Mouse (Mus musculus) embryonic facial prominence, embryonic 10.5 days (tissue): ENCODE results near the gene Gm49361. TPM values are rescaled to one million over a fixed set of nuclear protein-coding genes. Genes with fewer than 3 reads are reported as not detected.
"Not testable (repeated sequence)": the region's sequence is repeated elsewhere in the genome, so short reads cannot be mapped to it uniquely, and the experiment has no call there.

Experiments
- DNase-seq: peaks from one replicate; pipeline ENCODE4 v3.0.0-alpha.2; 2017; ENCODE audit warnings: low spot score
- H3K27ac ChIP-seq: fragments of 300-500 bp; sonication (generic); replicated peaks from 2 replicates; pipeline ENCODE4 v1.5.1; 2016; ENCODE audit warnings: mild to moderate bottlenecking
- H3K27me3 ChIP-seq: fragments of 300-500 bp; sonication (generic); replicated peaks from 2 replicates; pipeline ENCODE4 v1.6.1; 2016; ENCODE audit warnings: low read depth, mild to moderate bottlenecking; ENCODE audit not compliant: poor library complexity, severe bottlenecking
- H3K36me3 ChIP-seq: fragments of 300-500 bp; sonication (generic); replicated peaks from 2 replicates; pipeline ENCODE4 v1.6.1; 2016; ENCODE audit warnings: mild to moderate bottlenecking, moderate library complexity
- H3K4me1 ChIP-seq: fragments of 300-500 bp; sonication (generic); 2 replicates; pipeline ENCODE4 v1.6.1; 2016
- H3K4me3 ChIP-seq: fragments of 300-500 bp; sonication (generic); 2 replicates; pipeline ENCODE4 v1.5.1; 2016; ENCODE audit warnings: mild to moderate bottlenecking, moderate library complexity
- H3K9me3 ChIP-seq: fragments of 300-500 bp; sonication (generic); 2 replicates; pipeline ENCODE4 v1.6.1; 2016; ENCODE audit warnings: mild to moderate bottlenecking
- WGBS: fragments of 180-500 bp; shearing (Covaris S2); methylation state at CpG from one replicate; pipeline ENCODE4 v1.1.7; 2016; 5-methylcytosine and 5-hydroxymethylcytosine counted together
- polyA plus RNA-seq: library from polyadenylated mRNA; unstranded; fragments of >200 nt; fragmentation: Nextera tagmentation; extraction: Ambion mirVana; gene quantifications from 2 replicates; pipeline ENCODE4 v1.2.1, GENCODE M21; 2016

The Gm49361 gene
- polyA plus RNA-seq, 1 experiment from 2014 or later, result not detected

DNA sequence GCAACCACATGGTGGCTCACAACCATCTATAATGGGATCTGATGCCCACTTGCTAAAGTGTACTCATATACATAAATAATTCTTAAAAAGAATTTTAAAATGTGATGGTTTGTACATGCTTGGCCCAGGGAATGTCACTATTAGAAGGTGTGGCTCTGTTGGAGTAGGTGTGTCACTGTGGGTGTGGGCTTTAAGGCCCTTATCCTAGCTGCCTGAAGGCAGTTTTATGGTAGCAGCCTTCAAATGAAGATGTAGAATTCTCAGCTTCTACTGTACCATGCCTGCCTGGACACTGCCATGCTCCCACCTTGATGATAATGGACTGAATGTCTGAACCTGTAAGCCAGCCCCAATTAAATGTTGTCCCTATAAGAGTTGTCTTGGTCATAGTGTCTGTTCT lies 5.1 kb upstream of the Gm49361 start:
- H3K36me3 ChIP-seq, DNase-seq, H3K27ac ChIP-seq, H3K4me3 ChIP-seq, H3K9me3 ChIP-seq: not testable (repeated sequence)
- Histone ChIP-seq H3K27me3 (peaks cover 10% of the 10 kb centered on the region; the same call in 1 of the 2 replicates), H3K4me1 (peaks cover 20% of the 10 kb centered on the region)

DNA sequence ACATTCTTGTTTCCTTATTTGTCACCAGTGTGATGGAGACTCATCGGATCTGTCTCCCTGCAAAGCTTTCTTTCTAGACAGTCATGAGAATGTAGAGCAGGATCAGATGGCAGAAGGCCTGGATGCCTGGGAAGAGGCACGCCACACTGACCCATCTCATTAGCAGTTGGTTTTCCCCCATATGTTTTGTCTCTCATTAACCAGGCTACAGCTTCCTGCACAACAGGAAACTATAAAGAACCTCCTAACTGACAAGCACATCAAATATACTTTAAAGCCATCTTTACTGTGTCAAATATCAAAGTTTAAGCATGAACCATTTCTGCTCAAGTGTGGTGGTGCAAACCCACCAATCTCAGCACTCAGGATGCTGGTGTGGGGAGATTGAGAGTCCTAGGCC lies 3.6 kb upstream of the Gm49361 start:
- H3K27me3 ChIP-seq, result peaks cover 10% of the 10 kb centered on the region; the same call in 1 of the 2 replicates
- H3K27ac ChIP-seq, result no peak overlapping the region
- H3K36me3 ChIP-seq, result no peaks in the 10 kb centered on the region
- WGBS, result 69% methylated on average over 2 of the region's 2 CpGs
- H3K9me3 ChIP-seq, result no peaks in the 10 kb centered on the region
- no peak overlapping the region for H3K4me3 ChIP-seq
- peaks cover 24% of the 10 kb centered on the region for H3K4me1 ChIP-seq
- DNase-seq, result no peak

GRCm38 (mm10) chr14:57745291-57745969 lies 473 bp downstream of the Gm49361 start:
- WGBS, result under 1% methylated on average over 100 of the region's 103 CpGs
- H3K36me3 ChIP-seq, result no peaks in the 10 kb centered on the region
- H3K9me3 ChIP-seq, result no peaks in the 10 kb centered on the region
- H3K27me3 ChIP-seq, result peaks cover 10% of the 10 kb centered on the region; the same call in 1 of the 2 replicates
- peak; percentile 67 for DNase-seq
- H3K4me1 ChIP-seq, result peaks cover 44% of the 10 kb centered on the region
- H3K4me3 ChIP-seq, result peak overlapping the region; percentile 98
- H3K27ac ChIP-seq, result peak overlapping the region; percentile 98

GRCm38 (mm10) chr14:57744547-57744946 lies 1.4 kb downstream of the Gm49361 start:
- no peak overlapping the region for H3K27ac ChIP-seq
- no peaks in the 10 kb centered on the region for H3K9me3 ChIP-seq
- WGBS, result 1% methylated on average over 8 of the region's 8 CpGs
- no peak for DNase-seq
- peak overlapping the region; percentile 98 for H3K4me3 ChIP-seq
- peaks cover 10% of the 10 kb centered on the region; the same call in 1 of the 2 replicates for H3K27me3 ChIP-seq
- peaks cover 44% of the 10 kb centered on the region for H3K4me1 ChIP-seq
- no peaks in the 10 kb centered on the region for H3K36me3 ChIP-seq

DNA sequence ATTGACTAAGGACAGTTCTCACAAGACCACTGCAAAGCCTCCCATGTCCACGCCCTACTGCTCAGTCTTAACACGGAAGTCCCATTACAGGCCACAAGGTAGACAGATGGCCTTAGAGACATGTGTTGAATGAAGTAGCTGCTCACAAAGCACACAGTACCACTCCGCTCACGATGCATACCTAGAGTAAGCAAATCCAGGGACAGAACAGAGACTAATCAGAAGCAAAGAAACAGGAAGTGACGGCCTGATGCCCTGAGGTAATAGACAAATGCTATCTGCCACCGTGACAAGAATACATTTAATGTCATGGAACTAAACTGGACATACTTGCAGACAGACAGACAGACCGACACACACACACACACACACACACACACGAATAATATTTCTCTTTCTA lies 5.3 kb downstream of the Gm49361 start:
- Histone ChIP-seq H3K4me1 (peaks cover 47% of the 10 kb centered on the region), H3K27ac (no peak overlapping the region), H3K4me3 (no peak overlapping the region), H3K36me3 (peaks cover 16% of the 10 kb centered on the region), H3K9me3 (no peaks in the 10 kb centered on the region), H3K27me3 (no peaks in the 10 kb centered on the region)
- 64% methylated on average over 8 of the region's 8 CpGs for WGBS
- DNase-seq, result no peak

- Histone ChIP-seq H3K27ac (no peak overlapping the region), H3K9me3 (no peaks in the 10 kb centered on the region), H3K4me1 (peaks cover 44% of the 10 kb centered on the region), H3K27me3 (no peaks in the 10 kb centered on the region), H3K36me3 (peaks cover 31% of the 10 kb centered on the region), H3K4me3 (no peak overlapping the region)
- DNase-seq, result no peak
Measured at GRCm38 (mm10) chr14:57737089-57737488, 8.8 kb downstream of the Gm49361 start.

DNA sequence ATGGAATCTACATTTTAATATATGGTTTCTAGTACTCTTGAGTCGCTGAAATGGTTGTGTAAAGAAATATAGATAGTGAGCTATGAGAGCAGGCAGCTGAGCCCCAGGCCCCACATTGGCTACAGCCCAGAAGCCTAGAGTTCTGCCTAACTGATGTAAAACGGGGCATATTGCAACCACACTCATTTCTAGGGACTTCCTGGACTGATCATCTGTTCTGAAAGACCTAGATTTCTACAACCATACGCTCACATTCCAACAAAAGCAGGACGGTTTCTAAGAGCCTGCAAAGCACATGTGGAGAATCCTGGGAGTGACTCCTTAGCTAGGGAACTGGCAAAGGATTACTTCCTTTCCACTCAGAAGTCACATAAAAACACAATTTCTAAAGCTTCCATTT lies 9.8 kb downstream of the Gm49361 start:
- no peak for DNase-seq
- WGBS, result 79% methylated on average over 4 of the region's 4 CpGs
- peaks cover 40% of the 10 kb centered on the region for H3K36me3 ChIP-seq
- no peaks in the 10 kb centered on the region for H3K9me3 ChIP-seq
- H3K4me1 ChIP-seq, result peaks cover 44% of the 10 kb centered on the region
- H3K4me3 ChIP-seq, result no peak overlapping the region
- no peak overlapping the region for H3K27ac ChIP-seq
- no peaks in the 10 kb centered on the region for H3K27me3 ChIP-seq

DNA sequence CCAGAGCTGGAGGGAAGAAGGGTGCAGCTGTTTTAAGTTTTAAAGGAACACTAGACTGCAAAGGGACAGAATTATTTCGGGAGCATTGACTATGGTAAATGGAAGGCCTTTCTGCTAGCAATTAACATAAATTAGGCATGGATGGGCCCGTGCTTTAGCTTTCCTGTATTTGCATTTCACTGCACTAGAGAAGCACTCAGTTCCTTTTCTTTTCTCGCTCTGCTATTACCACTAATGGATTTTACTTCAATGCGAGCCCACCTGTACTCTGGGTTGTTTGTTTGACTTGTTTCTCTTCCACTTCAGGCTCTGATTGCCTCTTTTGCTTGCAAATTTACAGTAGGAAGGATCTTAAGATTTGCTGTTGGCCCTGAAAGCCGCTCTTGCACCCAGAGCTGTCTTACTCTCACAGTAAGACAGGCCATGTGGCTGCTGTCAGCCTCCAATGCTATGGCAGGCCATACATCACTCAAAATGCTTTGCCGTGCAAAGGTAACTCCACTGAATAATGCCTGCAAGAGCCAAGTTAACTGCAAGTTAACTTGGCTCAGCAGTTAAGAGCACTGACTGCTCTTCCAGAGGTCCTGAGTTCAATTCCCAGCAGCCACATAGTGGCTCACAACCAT lies 13.1 kb downstream of the Gm49361 start:
- no peak for DNase-seq
- H3K4me3 ChIP-seq, result no peak overlapping the region
- peaks cover 48% of the 10 kb centered on the region for H3K4me1 ChIP-seq
- no peak overlapping the region for H3K27ac ChIP-seq
- peaks cover 53% of the 10 kb centered on the region for H3K36me3 ChIP-seq
- no peaks in the 10 kb centered on the region for H3K9me3 ChIP-seq
- no peaks in the 10 kb centered on the region for H3K27me3 ChIP-seq
- 49% methylated on average over 6 of the region's 6 CpGs for WGBS

GRCm38 (mm10) chr14:57730527-57730926 lies 15.4 kb downstream of the Gm49361 start:
- DNase-seq, result no peak
- peaks cover 34% of the 10 kb centered on the region for H3K4me1 ChIP-seq
- H3K27me3 ChIP-seq, result no peaks in the 10 kb centered on the region
- peaks cover 67% of the 10 kb centered on the region for H3K36me3 ChIP-seq
- 63% methylated on average over 9 of the region's 9 CpGs for WGBS
- no peak overlapping the region for H3K4me3 ChIP-seq
- H3K27ac ChIP-seq, result no peak overlapping the region; the same call in 1 of the 2 replicates
- no peaks in the 10 kb centered on the region for H3K9me3 ChIP-seq

GRCm38 (mm10) chr14:57729975-57730499 lies 15.9 kb downstream of the Gm49361 start:
- H3K4me1 ChIP-seq, result peaks cover 34% of the 10 kb centered on the region
- no peak for DNase-seq
- no peaks in the 10 kb centered on the region for H3K9me3 ChIP-seq
- H3K27me3 ChIP-seq, result no peaks in the 10 kb centered on the region
- peaks cover 72% of the 10 kb centered on the region for H3K36me3 ChIP-seq
- H3K27ac ChIP-seq, result 0 out of 2 replicates have a peak overlapping the region, but pooled peaks have one; percentile 25
- whole genome bisulfite sequencing, result 80% methylated on average over 5 of the region's 5 CpGs
- no peak overlapping the region for H3K4me3 ChIP-seq

DNA sequence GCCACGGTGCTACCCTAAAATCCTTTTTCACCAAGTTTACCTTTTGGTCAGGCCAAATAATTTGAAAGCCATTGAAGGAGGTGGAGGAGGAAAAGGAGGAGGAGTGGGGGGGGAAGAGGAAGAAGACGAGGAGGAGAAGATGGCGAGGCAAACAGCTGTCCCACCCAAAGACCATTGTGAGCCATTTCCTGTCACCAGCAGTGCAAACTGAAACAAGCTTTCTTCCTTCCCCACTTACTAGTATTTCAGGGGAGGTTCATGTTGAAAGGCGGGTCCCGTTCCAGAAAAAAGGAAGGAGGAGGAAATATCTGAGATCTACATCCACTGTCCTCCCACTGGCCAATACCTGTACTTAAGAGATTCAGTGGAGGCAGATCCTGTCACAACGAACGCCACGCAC lies 16.5 kb downstream of the Gm49361 start:
- no peak for DNase-seq
- H3K9me3 ChIP-seq, result no peaks in the 10 kb centered on the region
- peaks cover 78% of the 10 kb centered on the region for H3K36me3 ChIP-seq
- peaks cover 32% of the 10 kb centered on the region for H3K4me1 ChIP-seq
- no peaks in the 10 kb centered on the region for H3K27me3 ChIP-seq
- H3K4me3 ChIP-seq, result no peak overlapping the region
- no peak overlapping the region for H3K27ac ChIP-seq
- WGBS, result 81% methylated on average over 8 of the region's 8 CpGs

DNA sequence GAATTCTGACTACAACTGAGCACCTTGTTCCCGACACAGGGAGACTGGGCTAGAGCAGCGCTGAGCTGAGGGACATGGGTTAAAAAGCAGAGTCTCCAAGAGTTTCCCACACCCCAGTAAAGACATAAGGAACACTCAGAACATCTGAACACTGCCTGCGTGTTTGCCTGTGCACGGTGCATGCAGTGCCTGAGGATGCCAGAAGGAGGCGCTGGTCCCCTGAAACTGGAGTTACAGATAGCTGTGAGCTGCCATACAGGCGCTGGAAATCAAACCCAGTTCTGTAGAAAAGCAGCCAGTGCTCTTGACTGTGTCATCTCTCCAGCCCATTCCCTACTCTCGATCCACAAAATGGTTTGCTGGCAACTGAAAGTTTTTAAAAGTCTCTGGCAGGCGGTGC lies 19.7 kb downstream of the Gm49361 start:
- no peaks in the 10 kb centered on the region for H3K27me3 ChIP-seq
- no peak overlapping the region for H3K27ac ChIP-seq
- peaks cover 11% of the 10 kb centered on the region for H3K4me1 ChIP-seq
- no peak for DNase-seq
- peaks cover 84% of the 10 kb centered on the region for H3K36me3 ChIP-seq
- 75% methylated on average over 8 of the region's 8 CpGs for WGBS
- H3K9me3 ChIP-seq, result no peaks in the 10 kb centered on the region
- H3K4me3 ChIP-seq, result no peak overlapping the region

- Histone ChIP-seq H3K36me3 (peaks cover 70% of the 10 kb centered on the region), H3K27me3 (no peaks in the 10 kb centered on the region), H3K27ac (no peak overlapping the region), H3K4me3 (no peak overlapping the region), H3K4me1 (no peaks in the 10 kb centered on the region), H3K9me3 (no peaks in the 10 kb centered on the region)
- DNase-seq, result no peak
- WGBS, result 90% methylated on average over 4 of the region's 4 CpGs
Measured at GRCm38 (mm10) chr14:57724473-57724872, 21.4 kb downstream of the Gm49361 start.
